Mouse (Mus musculus) hindbrain, embryonic 12.5 days (tissue): ENCODE measurements around the gene Uhmk1. TPM values are rescaled to one million over a fixed set of nuclear protein-coding genes. Genes with fewer than 3 reads are reported as not detected.

ENCODE experiments used
- ATAC-seq: fragments of 200-750 bp; cut with Nextera tagmentation; 2 replicates; pipeline ENCODE4 v1.8.0; 2017; ENCODE audit warnings: moderate TSS enrichment; ENCODE audit not compliant: low FRiP score
- H3K27ac ChIP-seq: fragments of 300-500 bp; sonication (generic); 2 replicates; pipeline ENCODE4 v1.5.1; 2016; ENCODE audit warnings: mild to moderate bottlenecking
- H3K27me3 ChIP-seq: fragments of 300-500 bp; sonication (generic); 2 replicates; pipeline ENCODE4 v1.6.1; 2016; ENCODE audit warnings: mild to moderate bottlenecking
- H3K36me3 ChIP-seq: fragments of 300-500 bp; sonication (generic); 2 replicates; pipeline ENCODE4 v1.6.1; 2016; ENCODE audit warnings: mild to moderate bottlenecking
- H3K4me1 ChIP-seq: fragments of 300-500 bp; sonication (generic); 2 replicates; pipeline ENCODE4 v1.6.1; 2016
- H3K4me2 ChIP-seq: fragments of 300-500 bp; sonication (generic); replicated peaks from 2 replicates; pipeline ENCODE4 v1.6.1; 2016; ENCODE audit warnings: mild to moderate bottlenecking
- H3K4me3 ChIP-seq: fragments of 300-500 bp; sonication (generic); 2 replicates; pipeline ENCODE4 v1.5.1; 2016; ENCODE audit warnings: mild to moderate bottlenecking
- H3K9ac ChIP-seq: fragments of 300-500 bp; sonication (generic); 2 replicates; pipeline ENCODE4 v1.6.1; 2016; ENCODE audit warnings: mild to moderate bottlenecking, moderate library complexity
- H3K9me3 ChIP-seq: fragments of 300-500 bp; sonication (generic); replicated peaks from 2 replicates; pipeline ENCODE4 v1.6.1; 2016; ENCODE audit warnings: mild to moderate bottlenecking
- WGBS: fragments of 180-500 bp; shearing (Covaris S2); methylation state at CpG from one replicate; pipeline ENCODE4 v1.1.7; 2016; 5-methylcytosine and 5-hydroxymethylcytosine counted together
- polyA plus RNA-seq: library from polyadenylated mRNA; unstranded; fragments of >200 nt; fragmentation: Nextera tagmentation; extraction: Ambion mirVana; gene quantifications from 2 replicates; pipeline ENCODE4 v1.2.1, GENCODE M21; 2016

Gene Uhmk1
- polyA plus RNA-seq, 1 experiment from 2014 or later: 15.3 TPM

DNA sequence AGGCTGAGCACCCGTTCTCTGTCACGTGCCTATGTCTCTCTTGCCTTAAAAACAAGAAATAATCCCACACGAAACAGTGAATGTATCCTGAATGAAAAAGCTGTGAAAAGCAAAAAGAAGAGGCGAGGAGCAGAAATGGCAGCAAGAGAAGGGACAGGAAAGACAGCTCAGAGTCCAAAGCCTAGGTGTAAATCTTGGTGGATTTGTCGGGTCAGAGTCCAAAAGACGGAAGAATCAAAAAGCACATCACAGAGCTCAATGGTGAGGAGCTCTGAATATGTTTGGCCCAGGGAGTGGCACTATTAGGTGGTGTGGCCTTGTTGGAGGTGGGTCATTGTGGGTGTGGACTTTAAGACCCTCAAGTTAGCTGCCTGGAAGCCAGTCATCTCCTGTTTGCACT, 8.8 kb downstream of the Uhmk1 start:
- no peaks in the 10 kb centered on the region for H3K4me1 ChIP-seq
- H3K4me2 ChIP-seq: no peak overlapping the region
- H3K36me3 ChIP-seq: peaks cover 53% of the 10 kb centered on the region
- no peaks in the 10 kb centered on the region for H3K27me3 ChIP-seq
- H3K9ac ChIP-seq: no peak overlapping the region
- no peak for ATAC-seq
- no peak overlapping the region for H3K4me3 ChIP-seq
- H3K27ac ChIP-seq: no peak overlapping the region
- H3K9me3 ChIP-seq: no peaks in the 10 kb centered on the region
- 95% methylated on average over 6 of the region's 6 CpGs for WGBS

GRCm38 (mm10) chr1:170200379-170200778, 14.8 kb downstream of the Uhmk1 start:
- Histone ChIP-seq H3K27ac (no peak overlapping the region), H3K27me3 (no peaks in the 10 kb centered on the region), H3K9ac (no peak overlapping the region), H3K4me3 (no peak overlapping the region), H3K36me3 (peaks cover 50% of the 10 kb centered on the region), H3K9me3 (no peaks in the 10 kb centered on the region), H3K4me2 (no peak overlapping the region), H3K4me1 (no peaks in the 10 kb centered on the region)
- no peak for ATAC-seq
- WGBS: 77% methylated on average over 3 of the region's 3 CpGs

GRCm38 (mm10) chr1:170196211-170196610, 19.0 kb downstream of the Uhmk1 start:
- Histone ChIP-seq H3K9me3 (no peaks in the 10 kb centered on the region), H3K36me3 (peaks cover 69% of the 10 kb centered on the region), H3K4me3 (no peak overlapping the region), H3K4me2 (no peak overlapping the region), H3K27me3 (no peaks in the 10 kb centered on the region), H3K4me1 (no peaks in the 10 kb centered on the region), H3K27ac (no peak overlapping the region), H3K9ac (no peak overlapping the region)
- ATAC-seq: no peak
- WGBS: 96% methylated on average over 8 of the region's 8 CpGs

- Histone ChIP-seq H3K36me3 (peaks cover 42% of the 10 kb centered on the region), H3K4me3 (no peak overlapping the region), H3K4me2 (no peak overlapping the region), H3K9ac (no peak overlapping the region), H3K27ac (no peak overlapping the region), H3K27me3 (no peaks in the 10 kb centered on the region), H3K9me3 (no peaks in the 10 kb centered on the region), H3K4me1 (no peaks in the 10 kb centered on the region)
- no peak for ATAC-seq
- whole genome bisulfite sequencing: 88% methylated on average over 1 of the region's 1 CpGs
These were observed 23.3 kb downstream of the Uhmk1 start for GRCm38 (mm10) chr1:170191925-170192324.

- Histone ChIP-seq H3K4me2 (no peak overlapping the region), H3K36me3 (peaks cover 28% of the 10 kb centered on the region), H3K9me3 (no peaks in the 10 kb centered on the region), H3K27ac (no peak overlapping the region), H3K4me3 (no peak overlapping the region), H3K9ac (no peak overlapping the region), H3K27me3 (no peaks in the 10 kb centered on the region), H3K4me1 (no peaks in the 10 kb centered on the region)
- WGBS: 89% methylated on average over 4 of the region's 4 CpGs
- no peak for ATAC-seq
These were observed 25.0 kb downstream of the Uhmk1 start for GRCm38 (mm10) chr1:170190225-170190624.

GRCm38 (mm10) chr1:170188601-170189000, 26.6 kb downstream of the Uhmk1 start:
- no peak overlapping the region for H3K27ac ChIP-seq
- no peaks in the 10 kb centered on the region for H3K9me3 ChIP-seq
- H3K4me1 ChIP-seq: no peaks in the 10 kb centered on the region
- peaks cover 12% of the 10 kb centered on the region for H3K36me3 ChIP-seq
- H3K4me2 ChIP-seq: no peak overlapping the region
- ATAC-seq: no peak
- WGBS: 85% methylated on average over 11 of the region's 11 CpGs
- no peaks in the 10 kb centered on the region for H3K27me3 ChIP-seq
- no peak overlapping the region for H3K4me3 ChIP-seq
- no peak overlapping the region for H3K9ac ChIP-seq

DNA sequence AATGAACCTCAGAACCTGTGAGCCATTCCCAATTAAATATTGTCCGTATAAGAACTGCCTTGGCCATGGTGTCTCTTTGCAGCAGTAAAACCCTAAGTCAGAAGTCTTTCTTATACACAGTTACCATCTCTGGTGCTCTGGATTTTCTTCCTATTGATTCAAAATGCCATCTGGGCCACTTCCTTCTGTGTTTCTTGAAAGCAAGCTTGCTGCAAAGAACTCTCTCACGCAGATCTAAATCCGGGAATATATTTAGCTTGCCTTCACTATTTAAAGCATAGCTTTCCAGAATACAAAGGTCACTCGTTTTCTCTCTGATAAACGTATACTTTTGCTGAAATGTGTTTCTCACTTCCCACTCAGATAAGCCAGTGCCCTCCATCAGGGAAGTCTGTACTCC, 28.7 kb downstream of the Uhmk1 start:
- no peak overlapping the region for H3K4me2 ChIP-seq
- ATAC-seq: no peak
- H3K27ac ChIP-seq: no peak overlapping the region
- no peaks in the 10 kb centered on the region for H3K27me3 ChIP-seq
- H3K36me3 ChIP-seq: no peaks in the 10 kb centered on the region; the same call in 1 of the 2 replicates
- no peak overlapping the region for H3K9ac ChIP-seq
- H3K4me3 ChIP-seq: no peak overlapping the region
- 89% methylated on average over 5 of the region's 5 CpGs for WGBS
- no peaks in the 10 kb centered on the region for H3K4me1 ChIP-seq
- no peaks in the 10 kb centered on the region for H3K9me3 ChIP-seq

GRCm38 (mm10) chr1:170185137-170185536, 30.1 kb downstream of the Uhmk1 start:
- Histone ChIP-seq H3K4me1 (no peaks in the 10 kb centered on the region), H3K9ac (no peak overlapping the region), H3K9me3 (no peaks in the 10 kb centered on the region), H3K4me3 (no peak overlapping the region), H3K36me3 (no peaks in the 10 kb centered on the region), H3K27ac (no peak overlapping the region), H3K27me3 (no peaks in the 10 kb centered on the region), H3K4me2 (no peak overlapping the region)
- ATAC-seq: no peak
- WGBS: 95% methylated on average over 3 of the region's 3 CpGs

DNA sequence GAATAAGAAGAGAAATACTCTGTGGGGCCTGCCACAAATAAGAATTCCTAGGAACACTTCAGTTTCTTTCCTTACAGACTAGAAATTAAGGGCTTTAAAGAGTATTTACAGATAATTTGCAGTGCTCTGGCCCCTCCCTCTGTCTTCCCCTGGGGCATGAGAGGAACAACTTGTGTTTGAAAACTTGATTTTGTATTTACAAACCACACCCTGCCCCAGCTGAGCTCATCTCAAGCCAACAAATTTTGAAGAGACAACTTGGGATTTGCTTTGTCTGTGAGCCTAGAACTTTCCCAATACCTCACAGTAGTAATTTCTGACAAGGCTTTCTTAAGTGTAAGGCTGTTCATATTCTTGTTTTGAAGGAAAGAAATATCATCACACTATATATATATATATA, 32.5 kb downstream of the Uhmk1 start:
- Histone ChIP-seq H3K9me3 (no peaks in the 10 kb centered on the region), H3K27me3 (no peaks in the 10 kb centered on the region), H3K9ac (no peak overlapping the region), H3K4me2 (no peak overlapping the region), H3K27ac (no peak overlapping the region), H3K36me3 (no peaks in the 10 kb centered on the region), H3K4me3 (no peak overlapping the region), H3K4me1 (no peaks in the 10 kb centered on the region)
- no peak for ATAC-seq

- Histone ChIP-seq H3K27ac (no peak overlapping the region), H3K4me1 (peaks cover 17% of the 10 kb centered on the region), H3K4me3 (no peak overlapping the region), H3K9ac (no peak overlapping the region), H3K36me3 (no peaks in the 10 kb centered on the region), H3K27me3 (no peaks in the 10 kb centered on the region), H3K4me2 (no peak overlapping the region), H3K9me3 (no peaks in the 10 kb centered on the region)
- 85% methylated on average over 8 of the region's 8 CpGs for whole genome bisulfite sequencing
- ATAC-seq: no peak
These were observed 38.4 kb downstream of the Uhmk1 start for GRCm38 (mm10) chr1:170176661-170177239.

- Histone ChIP-seq H3K36me3 (no peaks in the 10 kb centered on the region), H3K9ac (no peak overlapping the region), H3K4me3 (no peak overlapping the region), H3K4me1 (peaks cover 17% of the 10 kb centered on the region), H3K27me3 (no peaks in the 10 kb centered on the region), H3K27ac (no peak overlapping the region), H3K9me3 (no peaks in the 10 kb centered on the region), H3K4me2 (peak overlapping the region; percentile 76)
- ATAC-seq: no peak
- WGBS: 58% methylated on average over 6 of the region's 6 CpGs
These were observed 39.3 kb downstream of the Uhmk1 start for GRCm38 (mm10) chr1:170175848-170176247.

DNA sequence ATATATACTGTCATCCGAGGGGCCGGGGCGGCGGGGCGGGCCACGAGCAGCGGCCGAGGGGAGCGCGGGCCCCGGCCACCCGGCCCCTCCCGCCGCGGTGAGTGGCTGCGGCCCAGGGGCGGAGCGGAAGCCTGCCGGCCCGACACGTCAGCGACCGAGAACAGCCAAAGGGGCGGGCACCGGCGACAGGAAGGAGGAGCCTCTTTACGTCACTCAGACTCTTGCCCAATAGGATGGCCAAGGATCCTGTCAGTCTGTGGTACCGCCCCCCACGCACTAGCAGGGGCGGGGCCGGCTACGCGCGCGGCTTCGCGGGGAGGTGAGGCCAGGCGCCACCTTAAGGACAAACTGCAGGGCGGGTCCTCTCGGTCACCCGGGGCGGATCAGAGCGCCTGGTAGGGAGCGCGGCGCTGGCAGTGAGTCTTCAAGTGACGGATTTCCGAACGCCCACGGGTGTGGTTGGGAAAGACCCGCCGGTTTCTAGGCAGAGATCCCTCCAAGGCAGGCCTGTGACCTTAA, 40.3 kb downstream of the Uhmk1 start, which contains the start of gene Uap1:
Uap1 (minus strand) TSS at position 144 of the 519 bp plus-strand sequence.
- Histone ChIP-seq H3K9me3 (no peaks in the 10 kb centered on the region), H3K4me2 (peak within 1 kb of the TSS; percentile 76), H3K4me1 (peaks cover 17% of the 10 kb centered on the region), H3K9ac (peak within 1 kb of the TSS; percentile 71), H3K4me3 (peak within 1 kb of the TSS; percentile 80), H3K36me3 (no peaks in the 10 kb centered on the region), H3K27ac (peak within 1 kb of the TSS; percentile 91), H3K27me3 (no peaks in the 10 kb centered on the region)
- WGBS: under 1% methylated on average over 50 of the region's 52 CpGs
- ATAC-seq: peak; percentile 100
